Mouse (Mus musculus) embryo, embryonic 10.5 days (tissue): Measurements from ENCODE around the gene Ahsg.
"Not testable (repeated sequence)": the region's sequence is repeated elsewhere in the genome, so short reads cannot be mapped to it uniquely, and the experiment has no call there.

Experiments used
- DNase-seq: peaks from one replicate; pipeline ENCODE4 v3.0.0-alpha.2; 2015; ENCODE audit warnings: low spot score

Ahsg gene

GRCm38 (mm10) chr16:22939120-22939695, 48.1 kb downstream of the Ahsg start:
- no peak for DNase-seq

GRCm38 (mm10) chr16:22941825-22942476, 50.9 kb downstream of the Ahsg start:
- DNase-seq, result not testable (repeated sequence)

- no peak for DNase-seq
These were observed 56.3 kb downstream of the Ahsg start for GRCm38 (mm10) chr16:22947371-22947770.
